In the genomic region with DNA sequence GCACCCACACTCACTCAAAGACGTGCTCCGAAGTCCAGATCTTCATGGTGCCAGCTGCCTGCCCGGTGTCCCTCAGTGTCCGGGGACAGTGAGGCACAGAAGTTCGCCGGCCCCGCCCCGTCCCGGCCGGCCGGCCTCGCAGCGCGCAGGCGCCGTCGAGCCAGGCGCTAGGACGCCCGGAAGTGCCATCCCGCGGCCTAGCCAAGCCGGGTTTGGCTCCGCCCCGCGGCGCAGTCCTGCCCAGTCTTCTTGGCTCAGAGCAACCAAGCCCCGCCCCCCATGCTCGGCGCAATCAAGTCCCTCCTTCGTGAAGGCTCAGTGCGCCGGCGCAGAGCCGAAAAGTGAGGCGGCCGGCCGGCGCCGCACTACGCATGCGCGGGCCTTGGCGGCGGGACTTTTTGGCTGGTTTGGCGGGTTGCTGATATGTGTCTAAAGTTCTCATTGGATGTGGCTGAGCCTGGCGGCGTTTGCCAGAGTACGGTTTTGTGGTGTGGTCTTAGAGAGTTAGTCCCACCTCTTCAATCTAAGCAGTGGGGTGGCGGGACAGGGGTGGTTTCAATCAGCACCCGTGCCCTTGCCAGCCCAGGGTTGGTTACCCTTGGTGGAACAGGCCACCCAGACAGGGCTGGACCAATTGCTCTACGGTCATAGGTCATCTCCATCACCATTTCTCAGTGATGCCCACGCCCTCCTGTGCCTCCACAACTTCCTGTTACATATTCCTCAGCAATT, we compare ENCODE assay signal across 8 mouse cellular contexts. TPM values are rescaled to one million over a fixed set of nuclear protein-coding genes. Genes with fewer than 3 reads are reported as not detected.
DNase-seq lines count a peak whose midpoint lies in the region; ATAC-seq lines count a peak whose summit lies in the region.

A gene (minus strand): TSS at position 264 of the 732 bp plus-strand sequence.

- 0 out of 2 replicates have a peak within 1 kb of the TSS, but pooled peaks have one; percentile 27 for H3K27ac ChIP-seq in hindbrain, embryonic 11.5 days (ENCODE audit: low read depth, low read length)

- H3K9ac ChIP-seq in hindbrain, embryonic 11.5 days (ENCODE audit: low read depth, low read length), result peak within 1 kb of the TSS; percentile 78

- WGBS in hindbrain, embryonic 11.5 days, result under 1% methylated on average over 49 of the region's 53 CpGs

- H3K4me2 ChIP-seq in hindbrain, embryonic 11.5 days (replicated peaks; ENCODE audit: low read depth, low read length), result peak within 1 kb of the TSS; percentile 67

- DNase-seq in Muller cell, postnatal 12 days (ENCODE audit: inconsistent ontology term), result peak; percentile 100
- DNase-seq in cerebellum, adult 9-11 months, result peak; percentile 99
- peak; percentile 97 to 99 for DNase-seq in frontal cortex, adult 2 months (ENCODE audit: extremely low spot score in 1 of 2, low spot score in 1 of 2)
- DNase-seq in hindbrain, embryonic 11.5 days (ENCODE audit: low spot score), result peak; percentile 100
- peak; percentile 99 to 100 for DNase-seq in layer of hippocampus, postnatal 10 days (ENCODE audit: low spot score in 2 of 2)
- DNase-seq in lung, postnatal 10 days, result peak; percentile 100
- peak; percentile 100 for DNase-seq in ovary, postnatal 36 days (ENCODE audit: low spot score)
- peak; percentile 99 for DNase-seq in thymus, postnatal 25 days

- peak within 1 kb of the TSS; percentile 72 for H3K4me3 ChIP-seq in hindbrain, embryonic 11.5 days (ENCODE audit: low read depth, low read length)

- peak; percentile 99 for ATAC-seq in hindbrain, embryonic 11.5 days (ENCODE audit: low FRiP score)

- H3K9me3 ChIP-seq in hindbrain, embryonic 11.5 days (ENCODE audit: control insufficient read depth, low read length), result no peaks in the 10 kb centered on the region

- no peaks in the 10 kb centered on the region for H3K36me3 ChIP-seq in hindbrain, embryonic 11.5 days (ENCODE audit: control insufficient read depth, insufficient read depth, low read length)

- H3K27me3 ChIP-seq in hindbrain, embryonic 11.5 days (ENCODE audit: control insufficient read depth, insufficient read depth, low read length), result no peaks in the 10 kb centered on the region

- 0 out of 2 replicates have a peak, but pooled peaks cover 2% of the 10 kb centered on the region for H3K4me1 ChIP-seq in hindbrain, embryonic 11.5 days (replicated peaks; ENCODE audit: control insufficient read depth, insufficient read depth, low read length)

RNA-seq across cellular contexts. Expression of the gene that starts here (rescaled TPM):
- polyA plus RNA-seq in frontal cortex, adult 2 months (2012; rRNA removed), result 85.6 and 95.5 TPM in 2 replicates
- polyA plus RNA-seq in hindbrain, embryonic 11.5 days (2014; fragmentation: Nextera tagmentation; extraction: Ambion mirVana), result 130 and 141 TPM in 2 replicates
- total RNA-seq in layer of hippocampus, postnatal 10 days (2021), result 10 to 100 TPM; 43.4 to 48.0 TPM

Comparison
In these comparisons a context has a peak if more than half of its experiments do, and no peak if none do; other contexts are left out.
1. Peak in every context shown above with its lines: DNase-seq, ATAC-seq, H3K4me3 ChIP-seq and H3K27ac ChIP-seq.